Mouse (Mus musculus): ENCODE data around the gene Wdr76. TPM values are rescaled to one million over a fixed set of nuclear protein-coding genes. Genes with fewer than 3 reads are reported as not detected.
"Not testable (repeated sequence)": the region's sequence is repeated elsewhere in the genome, so short reads cannot be mapped to it uniquely, and the experiment has no call there.

Wdr76 gene
- total RNA-seq (2017) = 38.6 and 42.9 TPM in 2 replicates

DNA sequence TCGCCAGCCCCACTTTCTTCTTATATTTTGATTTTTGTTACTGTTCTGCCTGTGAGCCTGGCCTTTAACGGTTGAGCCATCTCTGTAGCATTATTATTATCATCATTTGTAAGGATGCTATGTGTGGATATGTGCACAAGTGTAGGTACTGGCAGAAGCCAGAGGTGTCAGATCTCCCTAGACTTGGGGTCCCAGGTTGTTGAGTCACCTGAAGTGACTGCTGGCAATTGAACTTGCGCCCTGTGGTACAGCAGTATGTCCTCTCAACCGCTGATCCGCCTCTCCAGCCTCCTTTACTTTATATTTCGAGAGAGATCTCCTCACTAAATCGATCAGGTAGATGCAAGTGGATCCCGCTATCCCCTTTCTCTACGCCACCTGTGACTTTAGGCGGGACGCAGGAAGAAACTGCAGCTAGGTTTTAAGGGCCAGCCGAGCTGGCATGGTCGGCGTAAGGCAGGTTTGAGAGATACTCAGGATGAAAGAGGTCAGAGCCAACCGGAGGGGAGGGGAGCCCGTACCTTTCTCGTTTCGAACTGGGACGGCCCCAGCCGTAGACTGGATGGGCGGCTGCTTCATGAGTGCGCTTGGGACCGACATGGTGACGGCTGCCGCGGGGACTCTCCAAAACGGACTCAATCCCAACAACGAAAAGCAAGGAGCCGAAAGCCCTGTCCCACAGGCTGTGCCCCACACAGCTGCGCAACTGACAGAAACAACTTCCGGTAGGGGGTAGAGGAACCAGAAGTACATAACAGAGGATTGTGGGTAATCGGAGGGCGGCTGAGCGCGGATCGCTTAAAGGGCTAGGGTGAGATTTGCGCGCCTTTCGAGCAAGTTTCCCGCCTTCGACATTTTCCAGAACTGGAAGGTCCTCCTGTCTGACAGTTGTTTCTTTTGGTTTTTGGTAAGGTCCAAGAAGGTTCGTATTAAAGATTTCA is at the start of gene Wdr76, which contains the start of gene Mfap1a:
Gene Wdr76, plus strand, starts transcription at position 782 of the 941 bp plus-strand sequence.
Gene Mfap1a, minus strand, starts transcription at position 724 of the 941 bp plus-strand sequence.
- peak; percentile 97 for ATAC-seq (replicated peaks; ENCODE audit: low read depth, poor library complexity, severe bottlenecking)

DNA sequence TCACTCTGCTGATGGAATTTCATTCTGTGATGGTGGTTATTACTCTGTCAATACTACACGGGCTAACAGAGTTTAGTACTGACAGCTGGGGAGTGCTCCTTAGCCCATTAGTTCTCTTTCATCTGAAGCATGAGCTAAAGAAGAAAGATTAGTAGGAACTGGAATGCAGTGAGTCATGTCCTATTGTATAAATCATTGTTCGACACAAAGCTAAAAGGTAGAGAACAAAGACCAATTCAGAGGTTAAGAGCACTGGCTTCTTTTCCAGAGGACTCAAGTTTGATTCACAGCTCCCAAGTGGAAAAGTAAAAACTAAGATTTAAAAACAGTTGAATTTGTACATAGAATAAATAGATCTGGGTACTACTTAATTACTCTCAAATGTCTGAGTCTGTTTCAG is 46.5 kb upstream of the Wdr76 start:
- no peak for ATAC-seq (replicated peaks; ENCODE audit: low read depth, poor library complexity, severe bottlenecking)

GRCm38 (mm10) chr2:121468982-121469381 is 37.5 kb upstream of the Wdr76 start:
- peak; percentile 55 for ATAC-seq (replicated peaks; ENCODE audit: low read depth, poor library complexity, severe bottlenecking)

- ATAC-seq (replicated peaks; ENCODE audit: low read depth, poor library complexity, severe bottlenecking) = not testable (repeated sequence)
Observed at GRCm38 (mm10) chr2:121472783-121473182, 33.7 kb upstream of the Wdr76 start.

GRCm38 (mm10) chr2:121473301-121474179 is 33.0 kb upstream of the Wdr76 start, which contains the start of gene Mfap1b:
Mfap1b (minus strand) TSS chr2:121474067.
- ATAC-seq (replicated peaks; ENCODE audit: low read depth, poor library complexity, severe bottlenecking) = peak; percentile 99

DNA sequence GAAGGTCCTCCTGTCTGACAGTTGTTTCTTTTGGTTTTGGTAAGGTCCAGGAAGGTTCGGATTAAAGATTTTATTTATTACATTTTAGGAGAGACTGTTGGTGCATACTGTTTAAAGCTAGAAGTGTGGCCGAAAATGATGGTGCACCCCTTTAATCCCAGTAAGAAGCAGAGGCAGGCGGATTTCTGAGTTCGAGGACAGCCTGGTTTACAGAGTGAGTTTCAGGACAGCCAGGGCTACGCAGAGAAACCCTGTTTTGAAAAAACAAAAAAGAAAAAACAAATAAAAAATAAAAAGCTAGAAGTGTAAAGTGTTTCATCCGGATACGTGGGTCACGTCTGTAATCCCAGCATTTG is 32.4 kb upstream of the Wdr76 start:
- peak; percentile 16; the same call in 1 of the 2 replicates for ATAC-seq (replicated peaks; ENCODE audit: low read depth, poor library complexity, severe bottlenecking)

GRCm38 (mm10) chr2:121475306-121475705 is 31.2 kb upstream of the Wdr76 start:
- ATAC-seq (replicated peaks; ENCODE audit: low read depth, poor library complexity, severe bottlenecking) = not testable (repeated sequence)

- ATAC-seq (replicated peaks; ENCODE audit: low read depth, poor library complexity, severe bottlenecking) = no peak
Observed at GRCm38 (mm10) chr2:121477491-121478266, 28.8 kb upstream of the Wdr76 start.

GRCm38 (mm10) chr2:121480498-121480897 is 26.0 kb upstream of the Wdr76 start:
- ATAC-seq (replicated peaks; ENCODE audit: low read depth, poor library complexity, severe bottlenecking) = peak; percentile 71

- 0 out of 2 replicates have a peak, but pooled peaks have one; percentile 22 for ATAC-seq (replicated peaks; ENCODE audit: low read depth, poor library complexity, severe bottlenecking)
Observed at GRCm38 (mm10) chr2:121480916-121481315, 25.6 kb upstream of the Wdr76 start.

- no peak for ATAC-seq (replicated peaks; ENCODE audit: low read depth, poor library complexity, severe bottlenecking)
Observed at GRCm38 (mm10) chr2:121483576-121483975, 22.9 kb upstream of the Wdr76 start.

- ATAC-seq (replicated peaks; ENCODE audit: low read depth, poor library complexity, severe bottlenecking) = 0 out of 2 replicates have a peak, but pooled peaks have one; percentile 29
Observed at GRCm38 (mm10) chr2:121484403-121484802, 22.1 kb upstream of the Wdr76 start.

- ATAC-seq (replicated peaks; ENCODE audit: low read depth, poor library complexity, severe bottlenecking) = peak; percentile 55
Observed at GRCm38 (mm10) chr2:121501550-121501949, 5.0 kb upstream of the Wdr76 start.

DNA sequence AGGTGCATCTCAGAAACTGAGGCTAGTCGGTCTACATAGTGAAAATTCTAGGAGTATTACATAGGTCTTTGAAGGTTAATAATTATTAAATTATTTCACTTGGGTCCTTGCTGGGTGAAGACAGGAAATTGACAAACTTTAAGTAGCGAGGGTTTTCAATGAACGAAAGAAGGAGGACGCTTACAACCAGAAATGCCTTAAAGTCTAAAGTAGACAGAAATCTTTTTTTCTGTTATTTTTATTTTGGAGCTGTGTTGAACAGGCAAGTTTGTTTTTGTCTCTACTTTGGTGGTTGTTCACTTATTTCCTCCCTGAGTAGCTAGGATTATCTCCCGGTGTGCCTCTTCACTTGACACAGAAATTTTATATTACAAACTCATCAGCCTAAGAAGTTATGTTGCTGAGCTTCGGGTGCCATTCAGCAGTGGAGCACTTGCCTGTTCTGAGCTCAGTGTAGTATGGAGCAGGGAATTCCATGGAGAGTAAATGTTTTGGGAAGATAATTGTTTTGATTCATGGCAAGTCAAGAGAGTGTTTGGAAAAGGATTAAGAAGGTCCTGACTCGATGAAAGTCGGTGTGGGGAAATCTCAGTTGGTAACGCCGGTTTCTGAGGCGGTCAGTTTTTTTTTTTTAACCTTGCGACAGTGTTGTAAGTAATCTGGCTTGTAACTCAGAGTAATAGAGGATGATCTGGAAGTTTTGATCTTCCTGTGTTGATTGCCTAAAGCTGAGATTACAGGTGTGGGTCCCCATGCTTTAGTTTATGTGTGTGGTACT is 839 bp downstream of the Wdr76 start:
- no peak for ATAC-seq (replicated peaks; ENCODE audit: low read depth, poor library complexity, severe bottlenecking)

GRCm38 (mm10) chr2:121507951-121508330 is 1.4 kb downstream of the Wdr76 start:
- ATAC-seq (replicated peaks; ENCODE audit: low read depth, poor library complexity, severe bottlenecking) = no peak

DNA sequence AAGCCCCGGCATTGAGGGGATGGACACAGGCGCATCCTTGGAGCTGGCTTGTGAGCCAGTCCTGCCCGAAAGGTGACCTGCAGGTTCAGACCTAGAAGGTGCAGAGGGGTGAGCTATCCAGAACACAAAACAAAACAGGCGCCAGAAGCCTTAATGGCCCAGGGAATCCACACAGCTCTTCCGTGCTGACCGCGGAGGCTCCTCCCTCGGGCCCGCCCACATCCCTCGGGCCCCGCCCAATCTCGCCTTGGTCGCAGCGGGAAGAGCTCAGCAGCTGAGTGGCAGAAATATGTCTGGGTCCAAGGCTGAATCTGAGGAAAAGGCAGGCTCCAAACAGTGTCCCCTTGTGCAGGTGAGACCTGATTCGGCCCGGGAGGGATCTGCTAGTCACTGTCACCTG is 3.1 kb downstream of the Wdr76 start:
- 0 out of 2 replicates have a peak, but pooled peaks have one; percentile 31 for ATAC-seq (replicated peaks; ENCODE audit: low read depth, poor library complexity, severe bottlenecking)

GRCm38 (mm10) chr2:121511401-121511800 is 4.9 kb downstream of the Wdr76 start:
- ATAC-seq (replicated peaks; ENCODE audit: low read depth, poor library complexity, severe bottlenecking) = no peak

DNA sequence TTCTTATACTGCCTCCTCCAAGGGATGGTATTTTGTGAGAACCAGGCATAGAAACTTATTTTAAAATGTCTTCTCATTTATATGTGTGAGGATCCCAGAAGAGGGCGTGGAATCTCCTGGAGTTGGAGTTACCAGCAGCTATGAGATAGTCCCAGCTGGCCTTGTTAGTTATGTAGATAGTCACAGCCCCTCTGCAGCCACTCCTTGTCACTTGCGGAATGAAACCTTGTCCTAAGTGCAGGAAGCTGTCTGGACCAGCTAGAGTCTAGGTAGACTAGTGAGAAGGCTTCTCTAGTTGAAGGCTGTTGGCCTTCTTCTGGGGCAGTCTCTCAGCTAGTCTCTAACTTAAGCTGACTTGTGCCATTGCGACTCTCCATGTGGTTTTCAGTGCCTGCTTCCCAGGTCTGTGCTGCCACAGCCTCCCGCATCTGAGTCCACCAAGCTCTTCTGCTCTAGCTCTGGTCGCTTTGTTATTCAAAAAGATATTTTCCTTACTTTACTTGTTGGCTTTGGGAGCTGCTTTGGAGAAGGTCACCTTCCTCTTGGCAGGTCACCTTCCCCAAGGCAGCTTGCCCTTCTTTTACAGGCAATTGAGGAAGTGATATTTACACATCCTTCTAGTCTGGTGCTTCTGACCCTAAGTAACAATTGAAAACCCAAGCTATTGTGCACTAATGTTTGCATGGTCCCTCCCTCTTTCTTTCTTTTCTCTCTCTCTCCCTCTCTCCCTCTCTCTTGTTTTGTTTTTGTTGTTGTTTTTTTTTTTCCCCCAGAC is 6.7 kb downstream of the Wdr76 start:
- ATAC-seq (replicated peaks; ENCODE audit: low read depth, poor library complexity, severe bottlenecking) = not testable (repeated sequence)
